Mouse (Mus musculus): Measurements from ENCODE around the gene Lrg1. TPM values are rescaled to one million over a fixed set of nuclear protein-coding genes. Genes with fewer than 3 reads are reported as not detected.

Gene Lrg1
- polyA plus RNA-seq, 1 experiment, result 2.6 TPM

DNA sequence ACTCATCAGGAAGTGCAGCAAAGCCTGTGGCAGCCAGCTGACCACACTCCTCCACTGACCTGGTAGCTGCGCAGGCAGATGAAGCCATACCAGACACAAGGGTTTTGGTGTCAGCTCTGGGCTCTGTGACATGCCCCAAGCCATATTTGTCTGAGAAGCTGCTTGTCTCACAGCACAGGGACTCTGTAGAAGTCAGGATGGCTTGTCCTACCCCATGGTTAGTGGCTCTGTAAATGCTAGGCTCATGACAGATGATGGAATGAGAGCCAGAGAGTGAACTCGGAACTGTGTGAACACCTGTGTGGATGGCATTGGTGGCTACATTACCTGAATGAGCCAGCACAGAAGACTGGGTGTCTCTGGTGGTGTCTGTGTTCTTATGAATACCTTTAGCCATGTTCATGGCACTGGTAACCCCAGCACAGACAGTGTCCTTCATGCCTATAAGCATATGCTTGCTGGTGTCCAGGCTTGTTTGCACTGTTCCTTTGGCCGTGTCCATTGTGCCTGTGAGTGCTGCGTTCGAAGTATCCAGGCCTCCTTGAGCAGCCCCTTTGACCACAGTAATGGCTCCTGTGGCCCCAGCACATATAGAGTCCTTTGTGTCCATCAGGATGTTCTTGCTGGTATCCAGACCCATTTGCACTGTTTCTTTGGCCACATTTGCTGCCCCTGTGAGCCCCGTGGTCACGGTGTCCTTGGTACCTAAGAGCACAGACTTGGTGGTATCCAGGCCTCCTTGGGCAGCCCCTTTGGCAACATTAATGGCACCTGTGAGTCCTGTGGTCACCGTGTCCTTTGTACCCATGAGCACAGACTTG, 18.1 kb downstream of the Lrg1 start:
- H3K4me3 ChIP-seq (ENCODE audit: insufficient read depth, low read length), result no peak overlapping the region
- TF ChIP-seq POLR2A (IDR thresholded peaks at IDR 0.05; ENCODE audit: extremely low read depth, insufficient read depth, low read length), result no peak
- no peak for TF ChIP-seq CTCF (IDR thresholded peaks at IDR 0.05; ENCODE audit: extremely low read depth, insufficient read depth, low read length)
- no peaks in the 10 kb centered on the region for H3K4me1 ChIP-seq (ENCODE audit: control insufficient read depth, insufficient read depth, low read length)
- no peak overlapping the region for H3K27ac ChIP-seq (ENCODE audit: insufficient read depth, low read length)

GRCm38 (mm10) chr17:56102927-56103326, 18.9 kb downstream of the Lrg1 start:
- no peak overlapping the region for H3K27ac ChIP-seq (ENCODE audit: insufficient read depth, low read length)
- no peaks in the 10 kb centered on the region for H3K4me1 ChIP-seq (ENCODE audit: control insufficient read depth, insufficient read depth, low read length)
- TF ChIP-seq CTCF (IDR thresholded peaks at IDR 0.05; ENCODE audit: extremely low read depth, insufficient read depth, low read length), result no peak
- no peak for TF ChIP-seq POLR2A (IDR thresholded peaks at IDR 0.05; ENCODE audit: extremely low read depth, insufficient read depth, low read length)

GRCm38 (mm10) chr17:56102158-56102557, 19.6 kb downstream of the Lrg1 start:
- TF ChIP-seq POLR2A (IDR thresholded peaks at IDR 0.05; ENCODE audit: extremely low read depth, insufficient read depth, low read length), result no peak
- TF ChIP-seq CTCF (IDR thresholded peaks at IDR 0.05; ENCODE audit: extremely low read depth, insufficient read depth, low read length), result no peak
- no peak overlapping the region for H3K27ac ChIP-seq (ENCODE audit: insufficient read depth, low read length)
- no peaks in the 10 kb centered on the region for H3K4me1 ChIP-seq (ENCODE audit: control insufficient read depth, insufficient read depth, low read length)
- H3K4me3 ChIP-seq (ENCODE audit: insufficient read depth, low read length), result no peak overlapping the region

More at GRCm38 (mm10) chr17:56102927-56103326, 18.9 kb downstream of the Lrg1 start:
- H3K4me3 ChIP-seq (ENCODE audit: insufficient read depth, low read length), result no peak overlapping the region

- Histone ChIP-seq H3K27ac (ENCODE audit: insufficient read depth, low read length) (no peak overlapping the region), H3K4me3 (ENCODE audit: insufficient read depth, low read length) (no peak overlapping the region), H3K4me1 (ENCODE audit: control insufficient read depth, insufficient read depth, low read length) (no peaks in the 10 kb centered on the region)
- TF ChIP-seq POLR2A (IDR thresholded peaks at IDR 0.05; ENCODE audit: extremely low read depth, insufficient read depth, low read length) (no peak), CTCF (IDR thresholded peaks at IDR 0.05; ENCODE audit: extremely low read depth, insufficient read depth, low read length) (no peak)
Measured at GRCm38 (mm10) chr17:56100811-56101210, 21.0 kb downstream of the Lrg1 start.

DNA sequence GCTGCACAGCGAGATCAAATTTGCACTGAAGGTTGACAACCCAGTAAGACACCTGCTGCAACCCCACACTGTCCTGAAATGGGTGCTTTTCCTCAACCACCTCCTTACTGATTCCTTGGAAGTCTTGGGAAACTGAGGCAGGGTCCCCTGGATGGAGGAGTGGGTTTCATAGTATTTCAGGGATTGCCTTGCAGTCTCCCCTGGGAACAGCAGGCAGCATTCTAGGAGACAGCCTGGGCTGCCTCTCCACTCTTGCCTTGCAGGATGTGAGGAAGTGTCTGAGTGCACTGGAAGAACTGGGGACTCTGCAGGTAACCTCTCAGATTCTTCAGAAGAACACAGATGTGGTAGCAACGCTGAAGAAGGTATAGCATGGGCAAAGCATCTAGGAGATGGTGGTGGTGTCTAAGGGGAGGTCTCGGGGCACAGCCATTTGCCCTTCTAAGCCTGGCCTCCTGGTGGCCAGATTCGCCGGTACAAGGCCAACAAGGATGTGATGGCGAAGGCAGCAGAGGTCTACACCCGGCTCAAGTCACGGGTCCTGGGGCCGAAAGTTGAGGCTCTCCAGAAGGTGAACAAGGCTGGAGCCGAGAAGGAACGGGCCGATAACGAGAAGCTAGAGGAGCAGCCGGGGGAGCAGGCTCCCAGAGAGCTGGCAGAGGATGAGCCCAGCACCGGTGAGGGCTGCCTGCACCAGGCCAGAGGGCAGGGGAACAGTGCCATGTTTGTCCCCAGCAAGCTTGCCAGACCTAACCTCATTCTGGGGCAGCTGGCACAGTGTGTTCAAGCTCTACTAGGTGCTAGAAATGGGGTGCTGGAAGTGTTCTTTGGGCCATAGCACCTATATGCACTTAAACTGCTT, 22.9 kb downstream of the Lrg1 start:
- H3K4me3 ChIP-seq (ENCODE audit: insufficient read depth, low read length), result no peak overlapping the region
- H3K27ac ChIP-seq (ENCODE audit: insufficient read depth, low read length), result no peak overlapping the region
- H3K4me1 ChIP-seq (ENCODE audit: control insufficient read depth, insufficient read depth, low read length), result no peaks in the 10 kb centered on the region
- TF ChIP-seq POLR2A (IDR thresholded peaks at IDR 0.05; ENCODE audit: extremely low read depth, insufficient read depth, low read length) (no peak), CTCF (IDR thresholded peaks at IDR 0.05; ENCODE audit: extremely low read depth, insufficient read depth, low read length) (no peak)

- Histone ChIP-seq H3K4me3 (ENCODE audit: insufficient read depth, low read length) (no peak overlapping the region), H3K27ac (ENCODE audit: insufficient read depth, low read length) (no peak overlapping the region), H3K4me1 (ENCODE audit: control insufficient read depth, insufficient read depth, low read length) (no peaks in the 10 kb centered on the region)
- TF ChIP-seq POLR2A (IDR thresholded peaks at IDR 0.05; ENCODE audit: extremely low read depth, insufficient read depth, low read length) (no peak), CTCF (IDR thresholded peaks at IDR 0.05; ENCODE audit: extremely low read depth, insufficient read depth, low read length) (no peak)
Measured at GRCm38 (mm10) chr17:56098180-56098579, 23.6 kb downstream of the Lrg1 start.

DNA sequence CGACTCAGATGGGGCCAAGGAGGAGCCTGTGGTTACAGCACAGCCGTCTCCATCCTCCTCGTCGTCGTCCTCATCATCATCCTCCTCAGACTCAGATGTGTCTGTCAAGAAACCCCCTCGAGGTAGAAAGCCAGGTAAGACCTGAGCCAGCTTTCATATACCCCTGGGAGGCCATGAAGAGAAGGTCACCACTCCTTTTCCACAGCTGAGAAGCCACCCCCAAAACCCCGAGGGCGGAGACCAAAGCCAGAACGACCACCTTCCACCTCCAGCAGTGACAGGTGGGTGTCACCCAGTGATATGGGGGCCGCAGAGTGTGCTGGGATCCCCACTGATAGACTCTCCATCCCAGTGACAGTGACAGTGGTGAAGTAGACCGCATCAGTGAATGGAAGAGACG, 24.9 kb downstream of the Lrg1 start:
- H3K4me1 ChIP-seq (ENCODE audit: control insufficient read depth, insufficient read depth, low read length), result no peaks in the 10 kb centered on the region
- TF ChIP-seq CTCF (IDR thresholded peaks at IDR 0.05; ENCODE audit: extremely low read depth, insufficient read depth, low read length) (no peak), POLR2A (IDR thresholded peaks at IDR 0.05; ENCODE audit: extremely low read depth, insufficient read depth, low read length) (no peak)
- no peak overlapping the region for H3K4me3 ChIP-seq (ENCODE audit: insufficient read depth, low read length)
- H3K27ac ChIP-seq (ENCODE audit: insufficient read depth, low read length), result no peak overlapping the region

DNA sequence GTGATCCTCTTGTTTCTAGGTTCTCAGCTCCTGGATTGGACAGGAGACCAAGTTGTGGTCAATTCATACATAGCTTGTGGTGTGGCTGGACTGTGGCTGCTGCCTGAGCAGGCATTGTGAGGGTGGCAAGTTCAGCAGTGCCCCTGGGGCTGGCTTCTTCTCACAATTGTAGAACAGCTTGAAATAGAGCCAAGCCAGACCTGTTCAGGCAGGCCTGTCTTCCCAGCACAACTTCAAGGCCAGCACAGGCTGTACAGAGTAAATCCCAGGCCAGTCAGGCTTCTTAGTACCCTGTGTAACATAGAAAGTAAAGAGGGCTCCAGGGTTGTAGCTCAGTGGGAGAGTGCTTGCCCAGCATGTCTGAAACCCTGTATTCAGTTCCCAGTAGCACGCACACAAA, 29.0 kb downstream of the Lrg1 start:
- H3K4me3 ChIP-seq (ENCODE audit: insufficient read depth, low read length), result no peak overlapping the region
- H3K4me1 ChIP-seq (ENCODE audit: control insufficient read depth, insufficient read depth, low read length), result no peaks in the 10 kb centered on the region
- no peak overlapping the region for H3K27ac ChIP-seq (ENCODE audit: insufficient read depth, low read length)
- TF ChIP-seq POLR2A (IDR thresholded peaks at IDR 0.05; ENCODE audit: extremely low read depth, insufficient read depth, low read length), result no peak
- TF ChIP-seq CTCF (IDR thresholded peaks at IDR 0.05; ENCODE audit: extremely low read depth, insufficient read depth, low read length), result no peak

DNA sequence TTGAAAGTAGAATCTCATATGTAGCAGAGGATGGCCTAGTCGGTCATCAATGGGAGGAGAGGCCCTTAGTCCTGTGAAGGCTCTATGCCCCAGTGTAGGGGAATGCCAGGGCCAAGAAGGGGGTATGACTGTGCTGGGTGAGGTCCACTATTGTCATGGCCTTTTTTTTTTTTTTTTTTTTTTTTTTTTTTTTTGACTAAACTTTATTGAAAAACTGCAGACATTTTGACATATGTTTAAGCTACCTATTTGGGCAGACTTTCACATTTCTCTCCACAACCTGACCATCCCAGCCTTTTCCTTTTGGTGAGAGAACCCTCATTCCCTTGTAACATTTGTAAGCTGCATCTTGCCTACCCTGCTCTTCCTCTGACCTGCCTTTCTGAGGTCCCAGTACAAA, 29.5 kb downstream of the Lrg1 start:
- Histone ChIP-seq H3K27ac (ENCODE audit: insufficient read depth, low read length) (no peak overlapping the region), H3K4me1 (ENCODE audit: control insufficient read depth, insufficient read depth, low read length) (no peaks in the 10 kb centered on the region), H3K4me3 (ENCODE audit: insufficient read depth, low read length) (no peak overlapping the region)
- no peak for TF ChIP-seq POLR2A (IDR thresholded peaks at IDR 0.05; ENCODE audit: extremely low read depth, insufficient read depth, low read length)
- no peak for TF ChIP-seq CTCF (IDR thresholded peaks at IDR 0.05; ENCODE audit: extremely low read depth, insufficient read depth, low read length)
